Mouse (Mus musculus) lung, embryonic 15.5 days (tissue): ENCODE data around the gene Cox7a1. TPM values are rescaled to one million over a fixed set of nuclear protein-coding genes. Genes with fewer than 3 reads are reported as not detected.
A peak's percentile ranks its signal among the peaks of the same experiment; 100 is the strongest.
"Not testable (repeated sequence)": the region's sequence is repeated elsewhere in the genome, so short reads cannot be mapped to it uniquely, and the experiment has no call there.

Source experiments
- ATAC-seq: fragments of 200-750 bp; cut with Nextera tagmentation; 2 replicates; pipeline ENCODE4 v1.8.0; 2017; ENCODE audit warnings: moderate number of reproducible peaks, borderline replicate concordance; ENCODE audit not compliant: low FRiP score, low TSS enrichment; ENCODE audit errors: extremely low read depth
- H3K27ac ChIP-seq: fragments of 300-500 bp; sonication (generic); 2 replicates; pipeline ENCODE4 v1.5.1; 2015; ENCODE audit warnings: moderate library complexity, mild to moderate bottlenecking, inconsistent platforms
- H3K27me3 ChIP-seq: fragments of 300-500 bp; sonication (generic); 2 replicates; pipeline ENCODE4 v1.6.1; 2015; ENCODE audit warnings: inconsistent platforms
- H3K36me3 ChIP-seq: fragments of 300-500 bp; sonication (generic); 2 replicates; pipeline ENCODE4 v1.6.1; 2015; ENCODE audit warnings: inconsistent platforms
- H3K4me1 ChIP-seq: fragments of 300-500 bp; sonication (generic); 2 replicates; pipeline ENCODE4 v1.6.1; 2015; ENCODE audit warnings: inconsistent platforms
- H3K4me2 ChIP-seq: fragments of 300-500 bp; sonication (generic); 2 replicates; pipeline ENCODE4 v1.6.1; 2015; ENCODE audit warnings: inconsistent platforms, mild to moderate bottlenecking, moderate library complexity
- H3K4me3 ChIP-seq: fragments of 300-500 bp; sonication (generic); 2 replicates; pipeline ENCODE4 v1.5.1; 2015; ENCODE audit warnings: mild to moderate bottlenecking, inconsistent platforms
- H3K9ac ChIP-seq: fragments of 300-500 bp; sonication (generic); 2 replicates; pipeline ENCODE4 v1.6.1; 2015; ENCODE audit warnings: inconsistent platforms
- H3K9me3 ChIP-seq: fragments of 300-500 bp; sonication (generic); 2 replicates; pipeline ENCODE4 v1.6.1; 2016; ENCODE audit warnings: inconsistent platforms
- WGBS: fragments of 180-500 bp; shearing (Covaris S2); methylation state at CpG from one replicate; pipeline ENCODE4 v1.1.7; 2015; 5-methylcytosine and 5-hydroxymethylcytosine counted together
- polyA plus RNA-seq: library from polyadenylated mRNA; unstranded; fragments of >200 nt; fragmentation: Nextera tagmentation; extraction: Ambion mirVana; gene quantifications from 2 replicates; pipeline ENCODE4 v1.2.1, GENCODE M21; 2015

Cox7a1 gene
- polyA plus RNA-seq, 1 experiment from 2014 or later = 18.9 TPM

- no peaks in the 10 kb centered on the region for H3K36me3 ChIP-seq
- no peaks in the 10 kb centered on the region for H3K9me3 ChIP-seq
- H3K9ac ChIP-seq = no peak overlapping the region
- no peaks in the 10 kb centered on the region for H3K4me1 ChIP-seq
- H3K27ac ChIP-seq = no peak overlapping the region
- WGBS = 5% methylated on average over 2 of the region's 2 CpGs
- no peak overlapping the region for H3K4me2 ChIP-seq
- no peak for ATAC-seq
- no peaks in the 10 kb centered on the region for H3K27me3 ChIP-seq
- no peak overlapping the region for H3K4me3 ChIP-seq
These were observed 21.4 kb downstream of the Cox7a1 start for GRCm38 (mm10) chr7:30205383-30205782.

- H3K4me1 ChIP-seq, H3K9ac ChIP-seq, H3K9me3 ChIP-seq, H3K27me3 ChIP-seq, H3K4me2 ChIP-seq, ATAC-seq, H3K36me3 ChIP-seq, H3K27ac ChIP-seq, H3K4me3 ChIP-seq: not testable (repeated sequence)
- 47% methylated on average over 5 of the region's 5 CpGs for WGBS
These were observed 22.4 kb downstream of the Cox7a1 start for GRCm38 (mm10) chr7:30206364-30206763.

- Histone ChIP-seq H3K27me3 (no peaks in the 10 kb centered on the region), H3K27ac (no peak overlapping the region), H3K4me3 (no peak overlapping the region), H3K9me3 (no peaks in the 10 kb centered on the region), H3K9ac (no peak overlapping the region), H3K4me2 (no peak overlapping the region), H3K4me1 (no peaks in the 10 kb centered on the region), H3K36me3 (no peaks in the 10 kb centered on the region)
- no peak for ATAC-seq
- WGBS = 24% methylated on average over 4 of the region's 4 CpGs
These were observed 27.1 kb downstream of the Cox7a1 start for GRCm38 (mm10) chr7:30211025-30211424.

- Histone ChIP-seq H3K9me3 (no peaks in the 10 kb centered on the region), H3K4me3 (no peak overlapping the region), H3K4me1 (peaks cover under 1% of the 10 kb centered on the region; the same call in 1 of the 2 replicates), H3K9ac (no peak overlapping the region), H3K36me3 (no peaks in the 10 kb centered on the region), H3K27me3 (no peaks in the 10 kb centered on the region), H3K4me2 (no peak overlapping the region), H3K27ac (no peak overlapping the region)
- ATAC-seq = no peak
- 73% methylated on average over 3 of the region's 3 CpGs for WGBS
These were observed 29.9 kb downstream of the Cox7a1 start for GRCm38 (mm10) chr7:30213881-30214280.

GRCm38 (mm10) chr7:30215875-30216274 is 31.9 kb downstream of the Cox7a1 start:
- H3K4me1 ChIP-seq = peaks cover 6% of the 10 kb centered on the region; the same call in 1 of the 2 replicates
- H3K4me2 ChIP-seq = no peak overlapping the region
- no peak overlapping the region for H3K27ac ChIP-seq
- H3K9ac ChIP-seq = no peak overlapping the region
- H3K27me3 ChIP-seq = no peaks in the 10 kb centered on the region
- ATAC-seq = no peak
- H3K4me3 ChIP-seq = no peak overlapping the region
- 88% methylated on average over 3 of the region's 3 CpGs for WGBS
- H3K9me3 ChIP-seq = no peaks in the 10 kb centered on the region
- H3K36me3 ChIP-seq = no peaks in the 10 kb centered on the region

GRCm38 (mm10) chr7:30216723-30217151 is 32.8 kb downstream of the Cox7a1 start:
- no peaks in the 10 kb centered on the region for H3K9me3 ChIP-seq
- peak overlapping the region; percentile 16; the same call in 1 of the 2 replicates for H3K4me3 ChIP-seq
- H3K4me2 ChIP-seq = peak overlapping the region; percentile 49
- H3K9ac ChIP-seq = no peak overlapping the region; the same call in 1 of the 2 replicates
- WGBS = under 1% methylated on average over 16 of the region's 16 CpGs
- H3K27ac ChIP-seq = no peak overlapping the region
- peaks cover 6% of the 10 kb centered on the region; the same call in 1 of the 2 replicates for H3K4me1 ChIP-seq
- H3K27me3 ChIP-seq = no peaks in the 10 kb centered on the region
- H3K36me3 ChIP-seq = no peaks in the 10 kb centered on the region
- ATAC-seq = peak; percentile 60

- 68% methylated on average over 2 of the region's 2 CpGs for WGBS
- Histone ChIP-seq H3K4me2 (no peak overlapping the region), H3K27ac (no peak overlapping the region), H3K9me3 (no peaks in the 10 kb centered on the region), H3K27me3 (no peaks in the 10 kb centered on the region), H3K4me1 (peaks cover 6% of the 10 kb centered on the region; the same call in 1 of the 2 replicates), H3K36me3 (no peaks in the 10 kb centered on the region), H3K4me3 (no peak overlapping the region), H3K9ac (no peak overlapping the region)
- ATAC-seq = no peak
These were observed 33.3 kb downstream of the Cox7a1 start for GRCm38 (mm10) chr7:30217277-30217676.

GRCm38 (mm10) chr7:30219293-30220007 is 35.5 kb downstream of the Cox7a1 start:
- H3K9me3 ChIP-seq = no peaks in the 10 kb centered on the region
- peak overlapping the region; percentile 51 for H3K27ac ChIP-seq
- peak overlapping the region; percentile 50 for H3K4me3 ChIP-seq
- H3K4me2 ChIP-seq = peak overlapping the region; percentile 94
- H3K9ac ChIP-seq = peak overlapping the region; percentile 59
- ATAC-seq = peak; percentile 62; the same call in 1 of the 2 replicates
- no peaks in the 10 kb centered on the region for H3K27me3 ChIP-seq
- H3K36me3 ChIP-seq = peaks cover 17% of the 10 kb centered on the region
- 3% methylated on average over 16 of the region's 16 CpGs for WGBS
- H3K4me1 ChIP-seq = peaks cover 6% of the 10 kb centered on the region; the same call in 1 of the 2 replicates

GRCm38 (mm10) chr7:30220008-30220356 is 36.0 kb downstream of the Cox7a1 start:
- 21% methylated on average over 11 of the region's 11 CpGs for whole genome bisulfite sequencing
- ATAC-seq = no peak

GRCm38 (mm10) chr7:30221433-30221832 is 37.5 kb downstream of the Cox7a1 start:
- peaks cover 31% of the 10 kb centered on the region for H3K36me3 ChIP-seq
- H3K4me2 ChIP-seq = no peak overlapping the region
- H3K9me3 ChIP-seq = no peaks in the 10 kb centered on the region
- no peak overlapping the region for H3K9ac ChIP-seq
- peaks cover 6% of the 10 kb centered on the region; the same call in 1 of the 2 replicates for H3K4me1 ChIP-seq
- no peak for ATAC-seq
- no peak overlapping the region for H3K27ac ChIP-seq
- no peaks in the 10 kb centered on the region for H3K27me3 ChIP-seq
- no peak overlapping the region for H3K4me3 ChIP-seq
- 71% methylated on average over 3 of the region's 3 CpGs for WGBS

More at GRCm38 (mm10) chr7:30220008-30220356, 36.0 kb downstream of the Cox7a1 start:
- Histone ChIP-seq H3K4me1 (peaks cover 6% of the 10 kb centered on the region; the same call in 1 of the 2 replicates), H3K4me3 (peak overlapping the region; percentile 50), H3K9ac (peak overlapping the region; percentile 59), H3K4me2 (peak overlapping the region; percentile 94), H3K27ac (no peak overlapping the region), H3K27me3 (no peaks in the 10 kb centered on the region), H3K36me3 (peaks cover 19% of the 10 kb centered on the region), H3K9me3 (no peaks in the 10 kb centered on the region)

- 91% methylated on average over 5 of the region's 5 CpGs for WGBS
- Histone ChIP-seq H3K27me3 (no peaks in the 10 kb centered on the region), H3K36me3 (peaks cover 38% of the 10 kb centered on the region)
These were observed 38.3 kb downstream of the Cox7a1 start for GRCm38 (mm10) chr7:30222205-30222604.

GRCm38 (mm10) chr7:30224206-30224605 is 40.3 kb downstream of the Cox7a1 start:
- ATAC-seq = no peak
- 93% methylated on average over 12 of the region's 12 CpGs for WGBS
- Histone ChIP-seq H3K27ac (no peak overlapping the region), H3K9ac (no peak overlapping the region), H3K9me3 (no peaks in the 10 kb centered on the region), H3K36me3 (peaks cover 52% of the 10 kb centered on the region), H3K4me3 (no peak overlapping the region), H3K4me2 (no peak overlapping the region), H3K4me1 (peaks cover 3% of the 10 kb centered on the region; the same call in 1 of the 2 replicates), H3K27me3 (no peaks in the 10 kb centered on the region)

More at GRCm38 (mm10) chr7:30222205-30222604, 38.3 kb downstream of the Cox7a1 start:
- H3K4me2 ChIP-seq = no peak overlapping the region
- no peak overlapping the region for H3K27ac ChIP-seq
- H3K4me1 ChIP-seq = peaks cover 6% of the 10 kb centered on the region; the same call in 1 of the 2 replicates
- no peak for ATAC-seq
- no peak overlapping the region for H3K4me3 ChIP-seq
- H3K9ac ChIP-seq = no peak overlapping the region
- no peaks in the 10 kb centered on the region for H3K9me3 ChIP-seq
